Mouse (Mus musculus): ENCODE measurements around the gene Mtmr14. TPM values are rescaled to one million over a fixed set of nuclear protein-coding genes. Genes with fewer than 3 reads are reported as not detected.

Gene Mtmr14
- total and polyA plus RNA-seq, 2 experiments, result 22.4 to 32.8 TPM

DNA sequence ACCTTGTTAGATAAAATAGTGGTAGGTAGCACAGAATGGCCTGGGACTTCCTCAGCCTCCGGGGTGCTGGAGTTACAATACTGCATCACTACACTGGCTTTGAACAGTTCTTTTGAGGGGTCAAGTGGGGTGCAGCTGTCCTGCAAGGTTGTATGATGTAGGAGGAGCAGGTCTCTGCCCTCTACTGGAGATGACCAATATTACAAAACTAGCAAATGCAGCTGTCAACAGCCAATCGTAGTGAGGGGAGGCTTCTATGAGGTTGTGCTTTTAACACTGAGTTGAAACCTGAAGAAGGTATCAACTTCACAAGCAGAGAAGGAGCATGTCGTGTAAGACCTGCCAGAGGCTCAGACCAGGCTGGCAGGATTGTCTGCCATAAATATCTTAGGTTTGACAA, 64.6 kb downstream of the Mtmr14 start:
- H3K9ac ChIP-seq (ENCODE audit: low read depth, low read length), result no peak overlapping the region
- H3K27me3 ChIP-seq (ENCODE audit: control insufficient read depth, insufficient read depth, low read length), result no peaks in the 10 kb centered on the region
- 0 out of 2 replicates have a peak, but pooled peaks cover 3% of the 10 kb centered on the region for H3K79me2 ChIP-seq (ENCODE audit: control insufficient read depth, insufficient read depth, low read length)
- H3K4me1 ChIP-seq (ENCODE audit: control insufficient read depth, insufficient read depth, low read length), result no peaks in the 10 kb centered on the region
- WGBS, result 21% methylated on average over 3 of the region's 3 CpGs
- H3K4me3 ChIP-seq (ENCODE audit: insufficient read depth, low read depth, low read length), result no peak overlapping the region
- H3K36me3 ChIP-seq (ENCODE audit: control insufficient read depth, insufficient read depth, low read length), result no peaks in the 10 kb centered on the region
- no peak overlapping the region for H3K27ac ChIP-seq (replicated peaks; ENCODE audit: insufficient read depth, low read depth, low read length)
- DNase-seq (ENCODE audit: extremely low read depth, low read depth, low spot score), result peak; percentile 45
- TF ChIP-seq POLR2A (IDR thresholded peaks at IDR 0.05; ENCODE audit: extremely low read depth, insufficient read depth, low read length) (no peak), CTCF (IDR thresholded peaks at IDR 0.05; ENCODE audit: low read depth, low read length) (peak; percentile 50)

DNA sequence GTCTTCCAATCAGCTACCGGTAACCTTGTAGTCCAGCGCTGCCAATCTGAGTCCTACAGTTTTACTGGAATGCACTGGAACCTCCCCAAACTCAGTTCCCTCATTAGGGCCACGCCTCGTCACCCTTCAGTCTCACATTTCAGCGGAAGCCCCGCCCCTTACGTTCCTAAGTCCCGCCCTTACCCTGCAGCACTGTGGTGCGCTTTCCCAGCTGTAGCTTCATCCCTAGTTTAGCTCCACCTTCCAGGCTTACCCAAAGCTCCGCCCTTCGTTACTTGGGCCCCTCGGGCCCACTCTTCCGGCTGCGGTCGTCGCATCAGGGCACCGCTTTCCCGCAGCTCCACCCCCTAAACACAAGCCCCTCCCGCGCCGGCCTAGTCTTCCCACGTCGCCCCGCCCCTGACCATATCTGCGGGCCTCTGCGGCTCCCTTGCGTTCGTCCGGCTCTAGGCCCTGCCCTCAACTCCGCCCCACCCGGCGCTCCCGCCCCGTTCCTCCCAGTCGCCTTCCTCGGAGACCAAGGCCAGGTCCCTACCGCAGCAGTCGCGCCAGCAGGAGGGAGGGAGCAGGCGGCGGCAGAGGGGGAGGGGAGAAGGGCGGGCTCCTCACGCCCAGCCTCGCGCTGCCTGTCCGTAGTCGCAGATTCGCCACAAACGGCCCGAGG, 68.8 kb downstream of the Mtmr14 start:
- Histone ChIP-seq H3K9ac (ENCODE audit: low read depth, low read length) (peak overlapping the region; percentile 96), H3K4me1 (ENCODE audit: control insufficient read depth, insufficient read depth, low read length) (peaks cover 7% of the 10 kb centered on the region), H3K27me3 (ENCODE audit: control insufficient read depth, insufficient read depth, low read length) (no peaks in the 10 kb centered on the region), H3K79me2 (ENCODE audit: control insufficient read depth, insufficient read depth, low read length) (peaks cover 32% of the 10 kb centered on the region), H3K36me3 (ENCODE audit: control insufficient read depth, insufficient read depth, low read length) (peaks cover 5% of the 10 kb centered on the region), H3K27ac (replicated peaks; ENCODE audit: insufficient read depth, low read depth, low read length) (peak overlapping the region; percentile 100), H3K4me3 (ENCODE audit: insufficient read depth, low read depth, low read length) (peak overlapping the region; percentile 97)
- no peak for TF ChIP-seq CTCF (IDR thresholded peaks at IDR 0.05; ENCODE audit: low read depth, low read length)
- TF ChIP-seq POLR2A (IDR thresholded peaks at IDR 0.05; ENCODE audit: extremely low read depth, insufficient read depth, low read length), result peak; percentile 69
- DNase-seq (ENCODE audit: extremely low read depth, low read depth, low spot score), result peak; percentile 99
- under 1% methylated on average over 50 of the region's 50 CpGs for WGBS

DNA sequence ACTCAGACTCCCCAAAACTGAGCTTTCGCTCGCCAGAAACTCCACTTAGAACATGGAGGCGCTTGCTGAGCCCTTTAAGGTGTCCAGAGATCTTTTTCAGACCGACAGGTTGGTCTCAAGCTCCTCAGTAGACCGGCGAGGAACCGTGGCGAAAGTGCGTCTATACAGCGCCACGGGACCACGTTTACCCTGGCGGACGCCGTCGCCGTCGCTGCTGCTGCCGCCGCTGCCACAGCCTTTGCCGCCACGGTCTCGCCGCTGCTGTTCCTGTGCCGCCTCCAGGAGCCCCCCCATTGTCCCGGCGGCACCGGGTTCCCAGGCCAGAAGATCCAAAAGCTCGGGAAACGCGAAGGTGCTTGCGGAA, 69.3 kb downstream of the Mtmr14 start, which contains the start of gene Brpf1:
Gene Brpf1 (plus strand): TSS at position 152 of the 364 bp plus-strand sequence.
- TF ChIP-seq CTCF (IDR thresholded peaks at IDR 0.05; ENCODE audit: low read depth, low read length), result no peak
- TF ChIP-seq POLR2A (IDR thresholded peaks at IDR 0.05; ENCODE audit: extremely low read depth, insufficient read depth, low read length), result peak; percentile 60; the same call in 1 of the 2 replicates
- WGBS, result under 1% methylated on average over 32 of the region's 32 CpGs

DNA sequence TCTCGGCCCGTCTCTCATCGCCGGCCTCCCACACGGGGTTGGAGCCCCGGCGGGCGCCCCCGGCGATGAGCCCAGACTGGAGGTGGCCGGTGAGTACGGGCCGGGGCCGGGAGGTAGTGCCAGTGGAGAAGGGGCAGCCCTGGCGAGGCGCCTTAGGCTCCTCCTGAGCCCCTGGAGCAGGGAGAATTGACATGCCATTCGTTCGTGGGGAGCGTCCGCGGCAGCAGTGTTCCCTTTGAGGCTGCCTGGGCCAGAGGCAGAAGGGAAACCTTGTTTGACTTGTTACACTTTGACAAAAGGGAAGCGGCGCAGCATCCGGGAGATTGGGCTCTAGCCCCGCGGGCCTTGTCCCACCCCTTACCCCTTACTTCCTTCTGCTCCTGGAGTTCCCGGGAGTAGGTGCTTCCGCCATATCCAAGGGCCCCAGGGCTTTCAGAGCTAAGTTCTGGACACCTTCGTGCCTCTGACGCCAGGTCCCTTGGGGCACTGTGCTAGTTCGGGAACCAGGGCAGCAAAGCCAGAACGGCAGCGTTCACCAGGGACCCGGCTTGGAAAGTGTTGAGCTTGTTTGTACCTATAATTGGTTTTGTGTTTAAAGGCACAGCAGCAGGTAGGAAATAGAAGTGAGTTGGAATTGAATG, 70.0 kb downstream of the Mtmr14 start:
- Histone ChIP-seq H3K9ac (ENCODE audit: low read depth, low read length) (peak overlapping the region; percentile 96), H3K4me3 (ENCODE audit: insufficient read depth, low read depth, low read length) (peak overlapping the region; percentile 97), H3K4me1 (ENCODE audit: control insufficient read depth, insufficient read depth, low read length) (peaks cover 7% of the 10 kb centered on the region), H3K79me2 (ENCODE audit: control insufficient read depth, insufficient read depth, low read length) (peaks cover 32% of the 10 kb centered on the region), H3K27ac (replicated peaks; ENCODE audit: insufficient read depth, low read depth, low read length) (peak overlapping the region; percentile 100), H3K36me3 (ENCODE audit: control insufficient read depth, insufficient read depth, low read length) (peaks cover 8% of the 10 kb centered on the region), H3K27me3 (ENCODE audit: control insufficient read depth, insufficient read depth, low read length) (no peaks in the 10 kb centered on the region)
- TF ChIP-seq POLR2A (IDR thresholded peaks at IDR 0.05; ENCODE audit: extremely low read depth, insufficient read depth, low read length), result no peak
- TF ChIP-seq CTCF (IDR thresholded peaks at IDR 0.05; ENCODE audit: low read depth, low read length), result no peak
- DNase-seq (ENCODE audit: extremely low read depth, low read depth, low spot score), result peak; percentile 43
- 1% methylated on average over 33 of the region's 34 CpGs for whole genome bisulfite sequencing

More for the DNA sequence above, 69.3 kb downstream of the Mtmr14 start, which contains the start of gene Brpf1:
- H3K4me3 ChIP-seq (ENCODE audit: insufficient read depth, low read depth, low read length), result peak within 1 kb of the TSS; percentile 97
- no peak for DNase-seq (ENCODE audit: extremely low read depth, low read depth, low spot score)
- H3K36me3 ChIP-seq (ENCODE audit: control insufficient read depth, insufficient read depth, low read length), result peaks cover 5% of the 10 kb centered on the region
- peaks cover 32% of the 10 kb centered on the region for H3K79me2 ChIP-seq (ENCODE audit: control insufficient read depth, insufficient read depth, low read length)
- peaks cover 7% of the 10 kb centered on the region for H3K4me1 ChIP-seq (ENCODE audit: control insufficient read depth, insufficient read depth, low read length)
- H3K27me3 ChIP-seq (ENCODE audit: control insufficient read depth, insufficient read depth, low read length), result no peaks in the 10 kb centered on the region
- H3K9ac ChIP-seq (ENCODE audit: low read depth, low read length), result peak within 1 kb of the TSS; percentile 96
- peak within 1 kb of the TSS; percentile 100 for H3K27ac ChIP-seq (replicated peaks; ENCODE audit: insufficient read depth, low read depth, low read length)

DNA sequence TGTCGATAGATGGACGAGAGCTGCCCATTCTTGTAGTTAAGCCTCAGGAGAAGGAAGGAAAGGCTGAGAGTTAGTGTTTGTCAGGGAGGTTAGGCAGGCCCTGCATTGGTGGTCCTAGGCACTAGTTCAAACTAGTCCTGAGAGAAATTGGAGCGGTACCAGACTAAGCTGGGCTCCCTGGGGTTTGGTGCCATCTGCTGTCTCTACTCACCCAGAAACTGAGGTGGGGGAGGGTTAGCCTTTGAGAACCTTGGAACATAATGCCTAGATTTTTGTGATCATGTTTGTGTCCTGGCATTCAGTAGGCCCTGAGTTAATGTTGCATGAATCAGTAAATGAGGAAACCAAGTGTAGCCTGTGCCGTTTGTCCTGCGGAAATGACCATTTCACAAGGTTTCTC, 70.5 kb downstream of the Mtmr14 start:
- WGBS, result 3% methylated on average over 5 of the region's 5 CpGs
- Histone ChIP-seq H3K36me3 (ENCODE audit: control insufficient read depth, insufficient read depth, low read length) (peaks cover 11% of the 10 kb centered on the region), H3K27ac (replicated peaks; ENCODE audit: insufficient read depth, low read depth, low read length) (peak overlapping the region; percentile 100), H3K9ac (ENCODE audit: low read depth, low read length) (peak overlapping the region; percentile 96), H3K27me3 (ENCODE audit: control insufficient read depth, insufficient read depth, low read length) (no peaks in the 10 kb centered on the region), H3K4me1 (ENCODE audit: control insufficient read depth, insufficient read depth, low read length) (peaks cover 7% of the 10 kb centered on the region), H3K4me3 (ENCODE audit: insufficient read depth, low read depth, low read length) (peak overlapping the region; percentile 97), H3K79me2 (ENCODE audit: control insufficient read depth, insufficient read depth, low read length) (peaks cover 32% of the 10 kb centered on the region)
- peak; percentile 60 for DNase-seq (ENCODE audit: extremely low read depth, low read depth, low spot score)
- TF ChIP-seq POLR2A (IDR thresholded peaks at IDR 0.05; ENCODE audit: extremely low read depth, insufficient read depth, low read length) (no peak), CTCF (IDR thresholded peaks at IDR 0.05; ENCODE audit: low read depth, low read length) (peak; percentile 52; the same call in 1 of the 2 replicates)

Data from liver, adult 2 months (tissue).